In the genomic region with DNA sequence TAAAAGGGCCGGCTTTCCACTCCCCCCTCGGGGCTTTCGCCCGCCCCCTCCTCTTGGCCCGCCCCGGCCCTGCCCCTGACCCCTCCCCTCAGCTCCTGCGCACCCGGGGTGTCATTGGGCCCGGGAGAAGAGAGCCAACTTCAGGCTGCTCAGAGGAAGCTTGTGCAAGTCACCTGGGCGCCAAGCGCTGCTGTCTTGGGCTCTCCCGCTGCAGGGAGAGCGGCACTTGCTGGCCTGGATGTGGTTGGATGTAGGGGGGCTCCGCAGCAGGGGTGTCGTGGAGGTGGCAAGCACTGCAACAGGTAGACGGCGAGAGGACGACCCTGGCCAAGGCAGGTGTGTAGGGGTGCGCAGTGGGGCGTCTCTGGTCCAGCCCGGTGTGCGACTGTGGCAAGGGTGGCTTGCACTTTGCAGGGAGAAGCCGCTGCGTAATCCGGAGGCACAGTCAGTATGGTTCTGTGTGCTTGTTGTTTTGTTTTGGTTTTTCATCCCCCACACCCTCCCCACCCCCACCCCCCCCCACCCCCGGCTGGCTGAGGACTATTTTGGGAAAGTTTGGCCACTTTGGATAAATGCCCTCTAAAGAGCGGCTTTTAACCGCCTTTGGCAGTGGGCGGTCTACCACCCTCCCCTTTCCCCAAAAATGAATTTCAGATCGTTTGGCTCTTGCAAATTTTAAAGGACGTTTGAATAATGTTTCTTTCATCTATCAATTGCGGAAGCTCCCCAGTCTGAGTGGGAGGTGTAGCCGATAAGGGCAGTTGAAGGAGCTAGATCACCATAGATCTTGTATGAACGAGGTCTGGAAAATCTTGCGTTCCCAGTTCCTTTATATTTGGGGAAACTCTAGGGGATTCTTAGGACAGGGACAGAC, we compare ENCODE assay signal across 8 mouse cellular contexts. TPM values are rescaled to one million over a fixed set of nuclear protein-coding genes. Genes with fewer than 3 reads are reported as not detected.
DNase-seq lines count a peak whose midpoint lies in the region; ATAC-seq and TF ChIP-seq lines count a peak whose summit lies in the region.

No protein-coding gene starts in this region.

- intact Hi-C loops in left cerebral cortex, postnatal 14 days (cut with DNase I) = no loop called here

- no peak for TF ChIP-seq POLR2A in brain, embryonic 14.5 days (IDR thresholded peaks at IDR 0.05; ENCODE audit: borderline replicate concordance, extremely low read depth, insufficient read depth, insufficient read length, poor library complexity, severe bottlenecking)

- no peaks in the 10 kb centered on the region for H3K36me3 ChIP-seq in kidney, embryonic 16.5 days (ENCODE audit: insufficient read depth, low read length)
- no peaks in the 10 kb centered on the region for H3K36me3 ChIP-seq in heart, postnatal 0 days (replicated peaks; ENCODE audit: control insufficient read depth, insufficient read depth, low read length)
- H3K36me3 ChIP-seq in midbrain, embryonic 11.5 days (ENCODE audit: control insufficient read depth, insufficient read depth, low read length) = no peaks in the 10 kb centered on the region

- ATAC-seq in kidney, embryonic 16.5 days (ENCODE audit: low FRiP score, low TSS enrichment) = no peak; the same call in 1 of the 2 replicates
- peak; percentile 1; the same call in 1 of the 2 replicates for ATAC-seq in heart, postnatal 0 days (ENCODE audit: insufficient read depth, low read depth)
- ATAC-seq in midbrain, embryonic 11.5 days (ENCODE audit: low FRiP score) = no peak

- no peak overlapping the region for H3K27ac ChIP-seq in kidney, embryonic 16.5 days (ENCODE audit: low read length)
- H3K27ac ChIP-seq in heart, postnatal 0 days (ENCODE audit: low read depth) = peak overlapping the region; percentile 66
- H3K27ac ChIP-seq in midbrain, embryonic 11.5 days (ENCODE audit: low read depth, low read length) = no peak overlapping the region

- H3K4me2 ChIP-seq in kidney, embryonic 16.5 days (replicated peaks; ENCODE audit: low read depth, low read length) = peak overlapping the region; percentile 99
- peak overlapping the region; percentile 99 for H3K4me2 ChIP-seq in heart, postnatal 0 days (ENCODE audit: low read depth, low read length)
- peak overlapping the region; percentile 99 for H3K4me2 ChIP-seq in midbrain, embryonic 11.5 days

- WGBS in kidney, embryonic 16.5 days = under 1% methylated on average over 34 of the region's 35 CpGs
- WGBS in heart, postnatal 0 days = 1% methylated on average over 31 of the region's 35 CpGs
- 1% methylated on average over 33 of the region's 35 CpGs for WGBS in midbrain, embryonic 11.5 days

- DNase-seq in kidney, adult 11 months = no peak
- DNase-seq in brain, embryonic 14.5 days (ENCODE audit: low read depth) = peak; percentile 2
- no peak for DNase-seq in heart, postnatal 0 days (ENCODE audit: low spot score)
- DNase-seq in midbrain, embryonic 11.5 days (ENCODE audit: low spot score, missing footprints) = peak; percentile 88
- no peak for DNase-seq in right cerebral cortex, postnatal 14 days
- no peak for DNase-seq in frontal cortex, postnatal 36 days (ENCODE audit: low spot score in 2 of 2)
- DNase-seq in left cerebral cortex, postnatal 14 days (ENCODE audit: low spot score in 2 of 2) = no peak

- TF ChIP-seq CTCF in brain, embryonic 14.5 days (IDR thresholded peaks at IDR 0.05; ENCODE audit: borderline replicate concordance, extremely low read depth, insufficient read depth, insufficient read length) = no peak
- TF ChIP-seq CTCF in heart, postnatal 0 days (IDR thresholded peaks at IDR 0.05; ENCODE audit: low read depth) = no peak

- H3K9me3 ChIP-seq in kidney, embryonic 16.5 days (ENCODE audit: low read length) = no peaks in the 10 kb centered on the region
- H3K9me3 ChIP-seq in heart, postnatal 0 days (replicated peaks; ENCODE audit: control insufficient read depth, low read length) = no peaks in the 10 kb centered on the region
- no peaks in the 10 kb centered on the region for H3K9me3 ChIP-seq in midbrain, embryonic 11.5 days (ENCODE audit: control insufficient read depth, low read length)

- no peak for TF ChIP-seq EP300 in heart, postnatal 0 days (IDR thresholded peaks at IDR 0.05; ENCODE audit: low read depth)

- peak overlapping the region; percentile 57 for H3K9ac ChIP-seq in kidney, embryonic 16.5 days (replicated peaks; ENCODE audit: low read length)
- peak overlapping the region; percentile 71 for H3K9ac ChIP-seq in heart, postnatal 0 days (replicated peaks; ENCODE audit: low read depth, low read length)
- peak overlapping the region; percentile 42; the same call in 1 of the 2 replicates for H3K9ac ChIP-seq in midbrain, embryonic 11.5 days (ENCODE audit: low read length)

- H3K27me3 ChIP-seq in kidney, embryonic 16.5 days (ENCODE audit: insufficient read depth, low read length) = peaks cover 40% of the 10 kb centered on the region
- H3K27me3 ChIP-seq in heart, postnatal 0 days (ENCODE audit: control insufficient read depth, insufficient read depth, low read length) = no peaks in the 10 kb centered on the region
- peaks cover 39% of the 10 kb centered on the region for H3K27me3 ChIP-seq in midbrain, embryonic 11.5 days (ENCODE audit: control insufficient read depth, insufficient read depth, low read length)

- H3K4me3 ChIP-seq in kidney, embryonic 16.5 days (ENCODE audit: low read length) = peak overlapping the region; percentile 74
- H3K4me3 ChIP-seq in heart, postnatal 0 days (ENCODE audit: low read depth, low read length) = peak overlapping the region; percentile 71
- H3K4me3 ChIP-seq in midbrain, embryonic 11.5 days (ENCODE audit: low read depth, low read length) = peak overlapping the region; percentile 63

- peaks cover 25% of the 10 kb centered on the region for H3K4me1 ChIP-seq in kidney, embryonic 16.5 days (ENCODE audit: insufficient read depth, low read length)
- peaks cover 5% of the 10 kb centered on the region; the same call in 1 of the 2 replicates for H3K4me1 ChIP-seq in heart, postnatal 0 days (ENCODE audit: control insufficient read depth, insufficient read depth)
- H3K4me1 ChIP-seq in midbrain, embryonic 11.5 days (ENCODE audit: control insufficient read depth, insufficient read depth, low read length) = peaks cover 16% of the 10 kb centered on the region

RNA-seq across cellular contexts. Expression of a gene that starts 3.2 kb away (rescaled TPM):
- polyA plus RNA-seq in kidney, embryonic 16.5 days (2015; fragmentation: Nextera tagmentation; extraction: Ambion mirVana) = 4.5 and 4.8 TPM in 2 replicates
- polyA plus RNA-seq in brain, embryonic 14.5 days (2012; rRNA removed) = 0.87 and 1.5 TPM in 2 replicates
- total RNA-seq in heart, postnatal 0 days (2014; rRNA removed; ENCODE audit: low replicate concordance) = 8.2 and 10.8 TPM in 2 replicates
- polyA plus RNA-seq in heart, postnatal 0 days (2015; fragmentation: Nextera tagmentation; extraction: Ambion mirVana) = 7.6 and 8.2 TPM in 2 replicates
- polyA plus RNA-seq in midbrain, embryonic 11.5 days (2014; fragmentation: Nextera tagmentation; extraction: Ambion mirVana) = 0.63 and 1.2 TPM in 2 replicates
- total RNA-seq in left cerebral cortex, postnatal 14 days (2021) = 10 to 100 TPM; 26.8 to 29.3 TPM

Comparison
In these comparisons a context has a peak if more than half of its experiments do, and no peak if none do; other contexts are left out.
1. DNase-seq: peak in brain, embryonic 14.5 days (single experiment) and midbrain, embryonic 11.5 days (single experiment); none in kidney, adult 11 months (single experiment), heart, postnatal 0 days (single experiment), right cerebral cortex, postnatal 14 days (single experiment), frontal cortex, postnatal 36 days (0 of 2) and left cerebral cortex, postnatal 14 days (0 of 2).
2. Peak in every context shown above with its lines, with median percentiles within 50 percentile points of each other: H3K4me2 ChIP-seq, H3K4me3 ChIP-seq and H3K9ac ChIP-seq.